Mouse (Mus musculus) urinary bladder, postnatal 36 days (tissue): ENCODE results near the gene Hyal1.

Experiments
- DNase-seq, 2 experiments: peaks; one replicate each; pipeline ENCODE4 v3.0.0; 2022; ENCODE audit warnings: low spot score in 2 of 2, mixed read lengths in 1 of 2

Hyal1 gene

GRCm38 (mm10) chr9:107617461-107617860, 40.7 kb downstream of the Hyal1 start:
- DNase-seq: no peak

- DNase-seq: no peak
Measured at GRCm38 (mm10) chr9:107618098-107618497, 41.4 kb downstream of the Hyal1 start.

DNA sequence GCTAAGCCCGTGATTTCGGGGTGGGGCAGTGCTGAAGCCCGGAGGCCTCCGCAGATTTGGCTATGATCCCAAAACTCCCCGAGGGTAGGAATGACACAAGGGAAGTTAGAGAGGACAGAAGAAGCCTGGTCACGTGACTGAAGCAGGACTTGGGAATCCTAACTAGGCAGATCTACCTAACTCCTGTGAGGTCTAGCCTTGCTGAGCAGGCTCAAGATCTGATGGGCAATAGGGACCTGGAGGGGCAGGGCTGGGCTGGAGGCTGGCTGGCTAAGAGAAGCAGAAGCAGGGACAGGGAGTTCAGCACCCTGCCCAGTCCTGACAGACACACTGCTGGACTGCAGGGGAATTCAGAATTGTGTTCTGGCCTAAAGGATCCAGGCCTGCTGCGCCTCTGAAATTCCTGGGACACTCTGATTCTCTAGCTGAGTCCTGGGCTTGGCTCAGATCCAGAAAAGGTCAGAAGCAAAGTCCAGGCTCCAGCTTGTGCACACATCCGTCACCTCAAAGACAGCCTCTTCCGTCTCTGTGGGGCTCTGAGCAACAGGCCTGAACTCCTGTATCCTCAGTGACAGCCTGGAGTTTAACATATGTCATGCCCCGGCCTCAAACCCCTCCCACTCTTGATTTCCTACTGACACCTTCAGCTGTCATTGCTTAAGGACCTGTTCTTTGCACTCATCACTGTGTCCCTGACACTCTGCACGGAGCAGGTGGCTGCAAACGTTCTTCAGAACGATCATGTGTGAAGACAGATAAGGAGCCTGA, 42.2 kb downstream of the Hyal1 start:
- DNase-seq: no peak

DNA sequence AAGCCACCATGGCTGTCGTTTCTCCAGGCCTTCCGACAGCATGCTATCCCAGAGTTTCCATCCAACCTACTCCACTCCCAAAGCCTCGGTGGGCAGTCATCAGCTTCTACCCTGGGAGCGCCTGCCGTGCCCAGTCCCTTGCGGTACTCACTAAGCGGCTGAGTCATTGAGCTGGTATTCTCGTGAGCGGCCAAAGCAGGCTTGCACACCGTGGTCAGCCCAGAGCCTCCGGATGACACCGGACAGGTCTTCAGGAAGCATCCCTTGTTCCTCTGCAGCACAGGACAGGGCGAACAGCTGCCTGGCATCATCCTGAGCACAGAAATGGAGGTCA, 42.8 kb downstream of the Hyal1 start:
- no peak for DNase-seq

- no peak for DNase-seq
Measured at GRCm38 (mm10) chr9:107620954-107621353, 44.2 kb downstream of the Hyal1 start.

DNA sequence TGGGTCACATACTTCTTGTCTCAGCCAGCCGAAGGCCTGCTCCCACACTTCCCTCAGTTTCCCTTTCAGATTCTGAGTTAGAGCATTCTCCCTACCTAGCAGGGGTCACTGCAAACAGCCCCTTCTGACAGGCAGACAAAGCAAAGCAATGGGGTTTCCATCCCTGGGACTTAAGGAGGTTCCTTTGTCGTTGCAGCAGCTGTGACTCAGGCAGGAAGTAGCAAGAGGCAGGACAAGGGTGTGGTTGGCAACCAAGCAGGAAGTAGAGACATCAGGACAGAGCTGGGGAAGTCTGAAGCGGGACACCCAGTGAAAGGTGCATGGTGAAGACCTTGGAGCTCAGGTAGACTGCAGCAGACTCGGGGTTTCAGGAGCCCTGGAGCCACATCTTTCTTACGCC, 47.8 kb downstream of the Hyal1 start:
- peak in 1 of 2 experiments; percentile 48 for DNase-seq

DNA sequence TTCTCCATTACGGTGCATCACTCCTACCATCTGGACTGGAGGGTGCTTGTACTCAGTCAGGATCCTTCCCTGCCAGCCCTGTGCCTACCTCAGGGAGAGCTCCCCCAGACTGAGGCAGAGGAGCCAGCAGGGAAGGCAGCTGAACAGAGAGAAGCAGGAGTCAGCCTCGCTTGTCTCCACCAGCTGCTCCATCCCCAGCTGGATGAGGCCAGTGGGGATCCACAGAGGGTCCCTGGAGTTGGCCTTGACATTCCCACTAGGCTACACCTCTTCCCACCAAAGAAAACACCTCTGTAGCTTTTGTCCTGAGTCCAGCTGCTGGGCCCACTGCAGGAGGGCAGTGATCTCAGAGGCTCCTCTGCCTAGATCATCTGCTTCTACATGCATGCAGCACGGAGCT, 48.2 kb downstream of the Hyal1 start:
- no peak for DNase-seq

GRCm38 (mm10) chr9:107625351-107626128, 48.8 kb downstream of the Hyal1 start:
- no peak for DNase-seq

GRCm38 (mm10) chr9:107626158-107626843, 49.6 kb downstream of the Hyal1 start:
- no peak for DNase-seq

GRCm38 (mm10) chr9:107626844-107627277, 50.1 kb downstream of the Hyal1 start:
- DNase-seq: peak; percentile 57 to 75

- no peak for DNase-seq
Measured at GRCm38 (mm10) chr9:107627387-107628255, 50.9 kb downstream of the Hyal1 start.

- DNase-seq: peak in 1 of 2 experiments; percentile 31
Measured at GRCm38 (mm10) chr9:107628721-107629410, 52.1 kb downstream of the Hyal1 start.

DNA sequence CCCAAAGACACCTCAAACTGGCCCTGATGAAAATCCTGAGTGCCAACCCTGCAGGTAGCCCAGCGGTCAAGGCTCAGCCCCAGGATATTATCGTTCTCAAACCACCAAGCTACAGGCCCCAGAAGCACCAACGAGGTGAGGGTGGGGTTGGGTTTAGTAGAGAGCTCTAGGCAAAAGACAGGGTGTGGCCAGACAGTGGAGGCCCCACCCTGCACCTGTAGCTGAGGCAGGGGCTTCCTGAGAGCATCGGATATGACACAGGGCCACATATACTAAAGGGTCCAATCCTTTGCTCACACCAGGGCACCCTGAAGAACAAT, 52.6 kb downstream of the Hyal1 start:
- DNase-seq: no peak

- no peak for DNase-seq
Measured at GRCm38 (mm10) chr9:107629901-107630425, 53.2 kb downstream of the Hyal1 start.

GRCm38 (mm10) chr9:107630576-107630975, 53.8 kb downstream of the Hyal1 start:
- no peak for DNase-seq
